Mouse (Mus musculus): ENCODE data around the gene Ccdc9.

DNA sequence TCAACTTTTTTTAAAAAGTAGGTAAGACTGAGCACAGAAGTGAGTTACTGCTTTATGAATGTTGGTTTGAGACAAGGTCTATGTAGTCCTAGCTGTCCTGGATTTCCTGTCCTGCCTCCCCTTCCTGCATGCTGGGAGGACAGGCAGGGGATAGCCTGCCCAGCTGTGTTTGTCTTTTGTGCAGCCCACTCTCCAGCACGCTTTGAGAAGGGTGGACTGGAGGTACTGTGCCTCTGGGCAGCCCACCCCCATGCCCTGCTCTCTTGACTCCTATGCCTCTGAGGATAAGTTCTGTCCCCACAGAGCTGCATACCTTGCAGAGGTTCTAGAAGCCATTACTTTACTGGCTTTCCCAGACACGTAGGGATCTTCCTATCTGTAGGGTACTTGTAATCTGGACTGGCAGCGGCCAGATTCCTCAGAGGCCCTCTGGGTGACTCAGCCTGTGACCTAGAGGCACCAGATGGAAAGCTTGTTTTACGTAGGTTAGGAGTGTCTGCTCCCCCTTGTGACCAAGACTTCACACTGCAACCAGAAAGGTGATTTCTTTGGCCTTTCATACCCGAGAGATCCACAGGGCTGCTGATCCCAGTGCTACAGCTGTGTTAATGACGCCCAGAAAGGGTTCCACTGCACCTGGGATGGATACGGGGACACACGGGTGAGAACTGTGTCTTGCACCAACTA, 39.5 kb upstream of the Ccdc9 start:
- TF ChIP-seq POLR2A (IDR thresholded peaks at IDR 0.05; ENCODE audit: low read depth, low read length) (no peak), CTCF (conservative IDR thresholded peaks at IDR 0.05; ENCODE audit: insufficient read depth, insufficient read length, low read depth, low read length) (peak; percentile 87)
